Mouse (Mus musculus) 3134 (cell line): Measurements from ENCODE around the gene Pde4d.

Source experiments
- DNase-seq: peaks from one replicate; pipeline ENCODE4 v3.0.0-alpha.2; 2011; ENCODE audit warnings: low spot score; ENCODE audit not compliant: insufficient read length; ENCODE audit errors: extremely low read depth

Pde4d gene

DNA sequence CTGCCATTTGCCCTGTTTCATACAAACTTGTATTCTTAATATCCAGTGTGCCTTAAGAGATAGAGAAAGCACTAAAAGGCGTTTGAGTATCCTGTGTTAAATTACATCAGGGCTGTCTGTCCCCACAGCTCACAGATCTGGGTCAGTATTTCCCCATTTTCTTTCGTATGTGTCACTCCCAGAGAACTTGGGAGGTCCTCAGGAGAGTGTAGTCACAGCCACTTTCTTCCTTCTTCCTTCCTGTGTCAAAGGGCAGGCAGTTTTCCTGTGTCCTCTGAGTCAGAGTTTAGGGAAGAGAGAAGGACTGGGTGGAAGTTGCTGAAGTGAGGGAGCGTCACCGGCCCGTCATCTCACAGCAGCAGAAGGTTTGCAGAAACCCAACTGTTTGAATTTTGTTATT, 103.2 kb downstream of the Pde4d start:
- DNase-seq = no peak

DNA sequence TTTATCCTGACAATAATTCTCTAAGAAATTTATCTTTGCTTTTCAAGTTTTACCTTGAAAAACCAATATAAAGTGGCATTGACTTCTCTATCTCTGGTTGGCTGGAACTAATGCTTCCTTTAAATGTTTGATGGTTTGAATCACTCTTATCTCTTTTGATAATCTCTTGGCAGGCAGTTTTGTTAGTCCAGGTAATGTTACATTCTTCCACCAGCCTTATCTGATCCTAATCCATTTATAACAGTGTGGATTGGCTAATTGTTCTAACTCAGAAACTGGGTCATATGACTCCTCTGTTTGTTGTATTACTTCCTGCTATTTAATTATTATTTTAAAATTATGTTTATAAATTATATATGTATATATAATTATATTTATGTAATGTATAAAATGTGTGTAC, 105.2 kb downstream of the Pde4d start:
- DNase-seq = no peak

DNA sequence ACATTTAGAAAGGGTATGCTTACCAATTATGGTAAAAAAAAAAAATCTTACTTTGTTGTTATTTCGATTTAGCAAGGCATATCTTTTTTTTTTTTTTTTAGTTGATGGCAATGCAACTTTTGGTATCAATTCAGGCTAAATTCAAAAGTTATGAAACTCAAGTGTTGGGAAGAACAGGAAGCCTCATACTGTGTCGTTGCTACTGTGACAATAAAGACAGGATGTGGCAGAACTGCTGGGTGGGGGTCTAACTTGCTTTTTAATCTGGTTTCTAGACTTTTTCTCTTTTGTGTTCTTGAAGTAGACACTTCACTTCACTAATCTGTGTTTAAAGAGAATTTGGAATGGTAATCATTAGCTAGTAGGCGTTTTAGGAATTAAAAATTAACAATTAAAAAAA, 147.2 kb downstream of the Pde4d start:
- DNase-seq = no peak

DNA sequence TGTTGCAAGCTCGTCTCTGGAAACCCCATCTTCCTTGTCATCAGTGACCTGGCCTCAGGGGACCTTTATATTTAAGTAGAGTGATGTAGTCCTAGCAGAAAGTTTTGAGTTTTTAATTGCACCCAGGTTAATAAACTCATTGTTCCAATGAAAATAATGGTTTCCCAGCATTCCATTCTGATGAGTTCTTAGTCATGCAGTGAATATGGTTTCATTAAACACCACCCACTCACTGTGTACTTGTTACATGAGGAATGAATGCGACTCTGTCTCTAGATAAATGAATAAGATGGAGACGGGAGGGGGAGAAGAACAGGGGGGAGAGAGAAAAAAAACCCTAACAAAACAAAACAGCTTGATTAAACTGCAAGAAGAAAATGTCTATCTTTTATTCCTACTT, 148.9 kb downstream of the Pde4d start:
- DNase-seq = no peak

DNA sequence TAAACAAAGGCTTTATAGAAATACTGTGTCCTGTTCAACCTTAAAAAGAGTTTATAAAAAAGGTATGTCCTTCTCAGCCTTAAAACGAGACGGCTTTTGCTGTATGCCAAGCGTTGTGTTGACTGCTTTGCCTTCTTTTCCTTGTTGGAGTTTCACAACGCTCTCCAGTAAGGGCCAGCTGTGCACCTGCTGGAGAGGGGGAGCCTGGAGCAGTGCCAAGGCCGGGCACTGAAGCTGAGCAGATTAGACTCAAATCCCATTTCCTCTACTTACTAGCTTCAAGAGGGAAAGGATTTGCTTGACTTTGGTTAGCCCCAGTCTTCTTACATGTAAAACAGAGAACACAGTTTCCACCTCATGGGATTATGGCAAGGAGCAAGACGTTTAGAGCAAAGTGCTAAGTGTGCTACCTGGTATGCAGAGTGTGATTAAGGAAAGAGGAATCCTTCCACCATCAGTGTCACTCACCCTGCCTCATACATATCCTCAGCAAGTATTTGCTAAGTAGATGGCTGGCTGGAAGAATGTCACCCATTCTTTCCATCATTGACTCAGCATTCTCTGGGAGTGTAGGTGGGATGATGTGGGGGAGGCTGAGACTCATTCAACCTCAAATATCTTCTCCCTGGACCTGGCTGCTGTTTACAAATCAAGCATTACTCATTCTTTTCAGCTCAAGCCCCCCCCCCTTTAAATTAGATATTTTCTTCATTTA, 149.6 kb downstream of the Pde4d start:
- DNase-seq = no peak

DNA sequence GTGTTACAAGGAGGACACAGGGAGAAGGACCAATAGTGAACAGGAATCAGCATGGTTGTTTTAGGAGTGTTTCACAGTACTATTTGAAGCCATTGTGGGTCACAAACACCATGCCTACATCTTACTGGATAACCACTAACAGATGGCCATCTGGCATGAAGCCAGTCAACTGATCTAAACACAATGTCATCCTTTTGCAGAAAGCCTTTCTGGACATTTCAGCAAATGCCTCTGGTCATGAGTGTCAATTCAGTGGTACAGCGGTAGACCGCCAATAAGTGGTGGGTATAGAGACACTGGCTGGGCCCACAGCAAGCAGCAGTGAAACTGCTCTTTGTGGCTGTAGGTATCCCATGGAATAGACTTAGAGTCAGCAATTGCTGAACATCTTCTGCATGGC, 151.3 kb downstream of the Pde4d start:
- DNase-seq = no peak

DNA sequence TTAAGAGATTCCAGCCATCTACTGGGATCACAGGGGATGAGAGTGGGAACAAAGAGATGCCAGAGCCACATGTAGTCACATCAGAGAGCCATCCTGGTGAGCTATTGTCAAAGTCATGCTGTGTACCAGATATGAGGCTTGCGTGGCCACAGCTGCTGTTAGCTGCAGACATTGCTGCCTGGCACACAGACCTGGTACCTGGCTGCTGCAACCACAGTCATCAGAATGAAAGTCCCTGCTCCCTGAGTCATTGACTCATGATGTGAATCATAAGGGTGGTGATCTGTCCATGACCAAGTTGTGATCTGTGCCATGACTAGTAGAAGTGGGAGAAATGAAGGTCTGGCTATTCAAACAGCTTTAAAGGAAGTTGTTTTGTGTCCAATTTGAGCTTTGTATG, 153.8 kb downstream of the Pde4d start:
- DNase-seq = peak; percentile 50

DNA sequence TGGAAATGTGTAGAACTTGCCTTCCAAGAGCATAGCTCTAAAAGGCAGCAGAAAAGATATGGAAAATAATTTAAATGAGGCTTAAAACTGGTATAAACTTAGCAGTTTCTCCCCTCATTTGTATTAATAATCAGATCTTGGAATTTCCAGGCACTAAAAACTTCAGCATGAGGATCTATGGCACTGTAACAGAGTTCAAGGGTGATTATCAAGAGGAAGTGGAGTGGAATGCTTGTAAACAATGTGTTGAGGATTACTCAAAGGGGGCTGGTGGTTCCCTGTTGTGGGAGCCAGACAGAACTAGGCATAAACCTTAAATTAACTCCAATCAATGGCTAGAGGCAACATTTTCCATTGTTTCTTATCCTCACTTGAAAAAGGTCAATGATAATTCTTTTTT, 154.5 kb downstream of the Pde4d start:
- DNase-seq = no peak

DNA sequence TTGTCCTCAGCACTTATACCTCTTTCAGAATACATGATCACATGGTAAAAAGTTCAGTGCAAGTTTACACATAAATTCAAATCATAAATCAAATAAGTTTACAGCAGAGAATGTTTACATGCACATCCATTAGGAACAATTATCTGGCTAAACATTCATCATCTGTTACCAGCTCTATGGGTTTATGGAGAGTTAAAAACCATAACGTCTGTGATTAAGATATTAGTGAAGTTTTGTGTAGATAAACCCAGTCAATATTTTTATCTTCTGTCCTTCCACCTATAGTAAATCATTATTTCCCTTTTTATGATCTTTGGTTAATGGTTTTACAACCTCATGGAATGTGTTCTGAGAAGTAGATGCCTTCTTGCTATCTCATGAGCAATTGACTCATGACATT, 168.5 kb downstream of the Pde4d start:
- no peak for DNase-seq

DNA sequence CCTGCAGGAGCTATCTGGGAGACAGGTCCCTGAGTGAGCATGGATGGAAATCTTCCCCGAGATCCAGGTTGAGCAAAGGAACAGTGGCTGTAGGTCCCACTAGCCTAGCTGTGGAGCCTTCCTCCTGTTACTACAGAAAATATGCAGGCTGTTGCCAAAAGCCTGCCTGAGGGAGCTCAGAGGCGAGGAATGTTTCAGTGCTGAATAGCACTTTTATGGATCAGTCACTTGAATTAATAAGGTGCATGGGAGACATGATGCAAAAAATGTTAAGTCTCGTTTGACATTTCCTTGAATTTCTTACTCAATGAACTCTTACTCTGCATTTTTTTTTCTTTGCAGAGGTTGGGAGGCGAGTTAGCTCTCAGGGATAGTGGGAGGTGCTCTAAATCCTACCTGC, 172.9 kb downstream of the Pde4d start:
- no peak for DNase-seq

DNA sequence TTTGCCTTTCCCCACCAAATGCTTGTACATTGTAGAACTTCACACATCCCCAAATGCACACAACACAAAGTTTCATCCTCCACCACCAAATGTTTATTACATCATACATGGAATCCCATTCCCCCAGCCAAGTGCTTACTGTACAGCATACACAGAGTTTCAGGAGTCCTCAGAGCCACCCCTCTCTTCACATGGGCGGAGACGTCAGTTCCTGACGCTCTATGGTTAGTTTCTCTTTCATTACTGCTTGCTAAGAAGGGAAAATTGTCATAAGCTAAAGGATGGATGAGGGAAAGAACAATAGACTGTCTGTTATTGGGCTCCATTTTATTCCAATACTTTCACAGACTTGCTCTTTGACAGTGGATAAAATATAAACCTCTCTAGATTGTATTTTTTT, 174.2 kb downstream of the Pde4d start:
- DNase-seq = no peak

DNA sequence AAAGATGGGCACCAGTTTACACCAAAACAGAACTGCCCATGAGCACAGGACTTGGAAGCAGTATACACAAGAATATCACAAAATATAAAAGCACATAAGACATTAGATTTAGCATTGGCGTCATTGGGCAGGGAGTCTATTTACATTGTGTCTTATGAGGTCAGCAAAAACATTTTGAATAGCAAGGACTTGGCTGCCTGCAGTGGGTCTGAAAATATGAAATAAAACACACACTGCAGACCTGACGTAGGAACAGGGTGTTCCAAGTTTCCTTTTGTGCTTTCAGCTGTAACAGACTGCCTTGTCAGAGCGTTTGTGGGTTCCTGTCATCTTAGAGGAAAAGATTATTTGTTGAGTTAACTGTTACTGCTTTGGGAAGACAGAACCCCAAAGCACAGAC, 176.4 kb downstream of the Pde4d start:
- DNase-seq = no peak

DNA sequence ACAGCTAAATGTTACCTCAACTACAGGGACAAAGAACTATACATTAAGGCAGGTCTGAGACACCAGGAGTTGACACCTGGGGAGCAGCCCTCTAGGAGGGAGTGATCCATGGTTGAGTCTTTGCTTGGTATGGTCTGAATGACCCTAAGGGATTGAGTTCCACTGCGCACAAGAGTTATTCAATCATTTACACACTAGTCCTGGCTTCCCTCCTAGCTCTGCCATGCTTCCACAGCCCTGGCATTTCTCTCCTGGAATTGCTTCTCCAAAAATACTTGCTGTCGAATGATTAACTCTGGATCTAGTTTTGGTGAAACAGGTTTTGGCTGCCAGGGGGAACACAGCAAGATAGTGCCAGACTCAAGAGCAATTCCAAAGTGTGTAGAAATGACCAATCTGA, 178.8 kb downstream of the Pde4d start:
- no peak for DNase-seq

DNA sequence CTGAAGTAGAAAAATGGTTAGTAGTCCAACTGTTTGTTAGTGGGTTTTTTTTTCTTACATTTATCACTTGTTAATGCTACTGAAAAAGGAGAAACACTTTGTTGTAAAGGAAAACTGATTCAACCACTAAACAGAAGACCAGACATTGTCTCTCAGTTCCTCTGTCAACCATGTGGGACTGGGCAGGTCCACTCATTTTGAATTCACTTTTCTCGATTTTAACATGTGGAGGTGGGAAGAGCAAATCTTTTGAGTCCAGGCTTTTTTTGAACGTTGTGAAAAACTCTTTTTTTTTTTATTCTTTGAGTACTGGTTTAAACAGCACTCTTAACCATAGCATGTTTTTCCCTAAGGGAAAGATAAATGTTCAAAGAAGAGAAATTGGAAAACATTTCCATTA, 180.8 kb downstream of the Pde4d start:
- no peak for DNase-seq

DNA sequence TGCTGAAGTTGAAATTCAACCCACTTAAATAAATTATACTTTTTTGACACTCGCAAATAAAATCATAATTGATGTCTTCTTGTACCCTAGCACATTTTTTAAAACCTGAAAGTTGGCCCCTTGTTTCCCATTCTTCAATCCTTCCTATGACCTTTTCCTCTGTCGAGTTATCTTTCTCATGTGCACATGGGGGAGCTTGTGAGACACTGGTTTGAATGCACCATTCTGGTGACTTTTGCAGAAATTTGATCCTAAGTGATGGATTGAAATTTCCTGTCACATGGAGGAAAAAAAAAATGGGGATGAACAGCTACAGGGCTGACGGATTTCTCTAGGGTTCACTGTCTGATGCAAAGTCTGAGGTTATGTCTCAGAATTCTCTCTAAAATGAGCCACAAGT, 181.5 kb downstream of the Pde4d start:
- DNase-seq = no peak

DNA sequence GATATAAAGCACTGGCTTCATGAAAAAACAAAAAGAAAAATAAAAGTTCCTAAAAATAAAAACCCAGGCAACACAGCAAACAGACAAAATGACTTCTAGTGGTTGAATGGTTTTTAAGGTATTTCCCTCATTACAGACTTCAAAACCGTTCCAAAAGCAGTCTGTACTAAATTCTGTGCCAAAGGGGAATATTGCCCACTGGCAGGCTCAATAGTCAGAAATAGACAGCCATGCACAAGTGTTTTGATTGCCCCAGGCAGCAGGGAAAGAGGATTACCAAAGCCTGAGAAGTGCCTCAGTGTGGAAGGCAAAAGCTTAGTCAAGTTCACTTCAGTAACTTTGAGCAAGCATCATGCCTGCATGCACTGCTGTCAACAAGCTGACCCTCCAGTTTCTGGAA, 186.8 kb downstream of the Pde4d start:
- DNase-seq = no peak

DNA sequence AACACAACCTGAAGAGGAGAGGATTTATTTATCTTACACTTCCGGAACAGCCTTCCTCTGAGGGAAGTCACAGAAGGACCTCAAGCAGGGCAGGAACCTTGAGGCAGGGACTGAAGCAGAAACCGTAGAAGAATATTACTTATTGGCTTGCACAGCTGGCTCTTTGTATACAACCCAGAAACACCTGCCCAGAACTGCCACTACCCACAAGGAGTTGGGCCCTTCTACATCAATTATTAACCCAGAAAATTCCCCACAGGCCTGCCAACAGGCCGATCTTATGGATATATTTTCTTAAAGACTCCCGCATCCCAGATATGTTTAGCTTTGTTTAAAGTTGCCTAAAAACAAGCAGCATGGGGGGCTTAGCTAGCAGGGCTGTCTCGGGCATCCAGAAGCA, 192.5 kb downstream of the Pde4d start:
- no peak for DNase-seq

DNA sequence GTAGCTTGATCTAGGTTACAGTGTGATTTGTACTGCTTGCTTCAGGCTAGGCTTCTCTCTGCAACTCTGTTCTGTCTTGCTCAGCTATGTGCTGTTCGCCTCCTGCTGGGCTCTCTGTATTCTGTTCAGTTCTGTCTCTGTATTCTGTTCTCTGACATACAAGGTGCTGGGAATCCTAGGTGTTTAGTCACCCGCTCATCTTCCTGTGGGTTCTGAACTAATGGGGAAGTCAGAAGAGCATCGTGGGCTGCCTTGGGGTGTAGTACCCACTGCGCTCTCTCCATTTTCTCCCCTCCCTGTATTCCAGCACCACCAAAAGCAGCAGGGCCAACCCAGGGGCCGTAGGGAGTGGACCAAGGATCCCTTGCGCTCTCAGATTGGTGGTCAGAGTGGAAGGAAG, 197.1 kb downstream of the Pde4d start:
- no peak for DNase-seq

DNA sequence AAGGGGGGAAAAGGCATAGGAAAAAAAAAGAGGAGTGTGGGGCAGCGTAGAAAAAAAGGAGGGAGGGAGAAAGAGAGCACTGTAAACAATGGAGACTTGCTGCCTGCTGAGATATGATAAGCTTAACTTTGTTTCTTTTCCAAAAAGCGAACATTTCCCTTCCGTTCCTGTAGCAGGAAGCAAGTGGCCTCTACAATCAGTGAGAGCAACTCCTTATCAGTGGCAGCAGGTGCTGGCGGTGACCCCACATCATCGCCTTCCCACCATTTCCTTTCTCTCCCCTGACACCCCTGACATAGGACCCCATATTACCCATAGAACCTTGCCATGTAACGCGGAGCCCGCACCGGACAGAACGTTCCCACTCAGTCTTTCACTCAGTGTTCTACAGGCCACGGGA, 197.5 kb downstream of the Pde4d start:
- DNase-seq = no peak

DNA sequence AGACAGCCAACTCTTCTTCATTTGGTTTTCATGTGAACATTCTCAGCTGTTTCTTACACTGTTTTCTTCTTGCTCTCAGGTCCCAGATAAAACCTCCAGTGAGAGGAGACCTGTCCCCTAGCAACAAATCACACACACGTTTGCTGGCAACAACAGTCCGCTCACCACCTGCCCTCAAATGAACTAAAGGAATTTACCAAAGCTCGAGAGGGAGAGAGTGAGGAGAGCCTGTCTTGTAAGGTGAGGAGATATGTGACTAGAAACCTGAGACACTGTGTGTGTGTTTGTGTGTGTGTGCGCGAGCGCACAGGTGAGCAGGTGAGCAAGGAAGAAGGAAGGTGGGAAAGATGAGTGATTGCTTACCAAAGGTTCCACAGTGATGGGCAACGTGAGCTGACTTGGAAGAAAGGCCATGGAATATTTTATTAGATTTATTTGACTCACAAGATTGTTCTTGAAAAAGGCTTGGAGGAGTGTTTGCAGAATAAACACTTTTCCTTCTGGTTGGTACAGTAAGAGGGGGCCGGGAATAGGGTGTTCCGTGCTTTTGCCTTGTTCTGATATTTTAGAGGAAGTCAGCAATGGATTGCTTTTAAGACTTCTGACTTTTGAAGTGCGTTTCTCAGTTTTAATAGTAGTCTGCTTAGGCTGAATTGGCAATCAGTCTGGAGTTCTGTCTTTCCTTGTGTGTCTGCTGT, 204.4 kb downstream of the Pde4d start:
- DNase-seq = no peak

DNA sequence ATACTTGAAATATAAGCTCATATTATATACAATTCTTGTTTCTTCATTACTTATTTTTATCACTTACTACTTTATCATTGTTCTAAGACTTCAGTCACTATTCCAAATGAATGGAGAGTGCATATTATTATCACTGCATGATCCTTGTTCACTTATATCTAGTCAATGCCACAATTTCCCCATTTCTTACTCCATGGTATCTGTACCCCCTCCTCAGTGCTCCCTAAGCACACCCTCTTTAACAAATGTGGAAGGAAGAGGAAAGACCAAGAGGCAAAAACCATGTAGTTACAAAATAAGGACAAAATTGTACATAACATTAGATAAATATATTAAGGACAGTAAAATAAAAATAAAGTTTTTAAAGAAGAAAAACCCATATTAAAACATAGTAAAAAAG, 216.8 kb downstream of the Pde4d start:
- DNase-seq = no peak

DNA sequence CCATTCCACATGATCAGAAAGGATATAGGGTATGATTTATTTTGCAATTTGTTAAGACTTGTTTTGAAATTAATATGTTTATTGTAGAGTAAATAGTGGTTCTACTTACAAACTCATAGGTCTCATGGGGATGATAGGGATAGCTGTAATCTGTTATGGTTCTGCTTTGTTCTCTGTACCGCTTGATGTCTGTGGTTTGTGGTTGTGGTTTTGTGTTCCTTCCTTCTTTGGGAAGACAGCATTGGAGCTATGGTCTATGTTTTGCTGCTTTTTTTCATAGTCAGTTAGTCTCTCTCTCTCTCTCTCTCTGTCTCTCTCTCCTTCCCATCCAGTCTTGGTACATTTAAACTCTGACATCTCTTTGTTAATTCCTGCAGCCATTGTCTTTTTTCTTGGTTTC, 217.3 kb downstream of the Pde4d start:
- DNase-seq = no peak

DNA sequence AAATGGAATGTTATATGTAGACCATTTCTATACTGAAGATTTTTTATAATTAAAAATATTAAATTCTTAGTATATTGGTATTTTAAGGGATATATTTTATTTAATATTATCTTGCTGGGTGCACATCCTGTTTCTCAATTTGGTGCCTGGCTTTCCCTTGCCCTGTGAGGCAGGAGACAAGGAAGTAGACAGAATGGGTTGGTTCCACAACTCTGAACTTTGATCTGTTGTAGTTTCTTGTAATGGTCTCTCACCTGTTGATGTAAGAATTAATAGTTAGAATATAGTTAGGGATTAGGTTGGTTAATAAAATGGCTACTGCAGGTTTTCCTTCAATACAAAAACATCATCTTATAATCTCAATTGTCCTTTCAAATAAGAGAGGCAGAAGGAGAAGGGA, 227.3 kb downstream of the Pde4d start:
- DNase-seq = no peak
